In genomic region chr1:166284390-166284789, GRCm38 (mm10) we compare ENCODE assay signal across 19 mouse cellular contexts. TPM values are rescaled to one million over a fixed set of nuclear protein-coding genes. Genes with fewer than 3 reads are reported as not detected.
DNase-seq lines count a peak whose midpoint lies in the region; ATAC-seq and TF ChIP-seq lines count a peak whose summit lies in the region.
"Had no signal": no experiment of that assay in that cellular context is flagged by ENCODE, and none has a peak within 500 bp of the region (broad histone marks: within the 10 kb centered on the region; RNA-seq: fewer than 3 reads in every experiment).

No protein-coding gene starts in this region.

- no peaks in the 10 kb centered on the region for H3K27me3 ChIP-seq in forebrain, embryonic 13.5 days
- H3K27me3 ChIP-seq in midbrain, embryonic 10.5 days (ENCODE audit: low read depth, poor library complexity, severe bottlenecking) = no peaks in the 10 kb centered on the region
- H3K27me3 ChIP-seq: neural tube, embryonic 15.5 days had no signal

- H3K4me3 ChIP-seq in left cerebral cortex, adult 2 months = no peak overlapping the region
- H3K4me3 ChIP-seq in forebrain, embryonic 13.5 days = no peak overlapping the region
- H3K4me3 ChIP-seq in midbrain, embryonic 10.5 days = no peak overlapping the region
- H3K4me3 ChIP-seq: heart, embryonic 10.5 days; neural tube, embryonic 15.5 days had no signal

- WGBS in forebrain, embryonic 13.5 days = 57% methylated on average over 8 of the region's 8 CpGs
- WGBS in midbrain, embryonic 10.5 days = 70% methylated on average over 8 of the region's 8 CpGs

- no peaks in the 10 kb centered on the region for H3K36me3 ChIP-seq in forebrain, embryonic 13.5 days (ENCODE audit: poor library complexity, severe bottlenecking)
- H3K36me3 ChIP-seq in midbrain, embryonic 10.5 days = peaks cover 47% of the 10 kb centered on the region
- H3K36me3 ChIP-seq: heart, embryonic 10.5 days; neural tube, embryonic 15.5 days had no signal

- H3K4me2 ChIP-seq in forebrain, embryonic 13.5 days = no peak overlapping the region
- H3K4me2 ChIP-seq: neural tube, embryonic 15.5 days had no signal

- no peak for TF ChIP-seq CTCF in left cerebral cortex, adult 2 months (IDR thresholded peaks at IDR 0.05)

- intact Hi-C loops in left cerebral cortex, adult 2 months (cut with DNase I) = no loop called here
- intact Hi-C loops in left cerebral cortex, postnatal 36 days (cut with DNase I) = no loop called here

- ATAC-seq in forebrain, embryonic 13.5 days = no peak
- ATAC-seq: intestine, embryonic 16.5 days had no signal

- DNase-seq in left cerebral cortex, adult 2 months (ENCODE audit: extremely low spot score in 1 of 2, low spot score in 2 of 2) = no peak
- no peak for DNase-seq in left cerebral cortex, postnatal 36 days (ENCODE audit: low spot score in 2 of 2)
- DNase-seq in midbrain, embryonic 10.5 days (ENCODE audit: low spot score) = no peak
- DNase-seq in spleen, adult 12 weeks (ENCODE audit: low spot score) = no peak
- no peak for DNase-seq in gastrocnemius, adult 8-10 months (ENCODE audit: low spot score in 2 of 2)
- DNase-seq in cerebellum, adult 9-10 months = no peak
- DNase-seq: adrenal gland, adult 2 months; cerebellum, adult 18-20 months; heart, postnatal 36 days; retina, postnatal 1 day; spleen, adult 18-20 months; thymus, postnatal 36 days had no signal

- 0 out of 2 replicates have a peak overlapping the region, but pooled peaks have one; percentile 27 for H3K9ac ChIP-seq in forebrain, embryonic 13.5 days
- H3K9ac ChIP-seq: neural tube, embryonic 15.5 days had no signal

- H3K9me3 ChIP-seq in forebrain, embryonic 13.5 days (replicated peaks) = no peaks in the 10 kb centered on the region
- H3K9me3 ChIP-seq in midbrain, embryonic 10.5 days (replicated peaks) = no peaks in the 10 kb centered on the region
- H3K9me3 ChIP-seq: heart, embryonic 10.5 days; neural tube, embryonic 15.5 days had no signal

- peaks cover 79% of the 10 kb centered on the region for H3K4me1 ChIP-seq in forebrain, embryonic 13.5 days
- H3K4me1 ChIP-seq in midbrain, embryonic 10.5 days = peaks cover 83% of the 10 kb centered on the region

- H3K27ac ChIP-seq in left cerebral cortex, adult 2 months = peak overlapping the region; percentile 68
- H3K27ac ChIP-seq in forebrain, embryonic 13.5 days = peak overlapping the region; percentile 45
- H3K27ac ChIP-seq in midbrain, embryonic 10.5 days (replicated peaks) = peak overlapping the region; percentile 91
- H3K27ac ChIP-seq: heart, embryonic 10.5 days; neural tube, embryonic 15.5 days; stomach, postnatal 0 days had no signal

RNA-seq across cellular contexts. Expression of gene Ildr2, which starts 30.5 kb away (rescaled TPM):
- 100 to 1,000 TPM; 111 to 119 TPM for total RNA-seq in left cerebral cortex, adult 2 months (2021)
- total RNA-seq in left cerebral cortex, postnatal 36 days (2021) = 100 to 1,000 TPM; 104 to 110 TPM
- polyA plus RNA-seq in forebrain, embryonic 13.5 days (2015; fragmentation: Nextera tagmentation; extraction: Ambion mirVana) = 4.5 and 5.3 TPM in 2 replicates
- 14.9 and 15.1 TPM in 2 replicates for polyA plus RNA-seq in midbrain, embryonic 10.5 days (2016; fragmentation: Nextera tagmentation; extraction: Ambion mirVana)
- 1 to 10 TPM; 1.3 to 2.0 (median 1.5) TPM for total RNA-seq in gastrocnemius, adult 8-10 months (2022)

RNA-seq across cellular contexts. Expression of gene Mael, which starts 45.8 kb away (rescaled TPM):
- total RNA-seq in left cerebral cortex, adult 2 months (2021) = not detected
- total RNA-seq in left cerebral cortex, postnatal 36 days (2021) = under 1 TPM in 1 of 2 experiments, not detected in 1; 0.52 TPM
- polyA plus RNA-seq in forebrain, embryonic 13.5 days (2015; fragmentation: Nextera tagmentation; extraction: Ambion mirVana) = not detected in 2 replicates
- polyA plus RNA-seq in midbrain, embryonic 10.5 days (2016; fragmentation: Nextera tagmentation; extraction: Ambion mirVana) = 0.10 TPM in 1 of 2 replicates, not detected in the other
- not detected for total RNA-seq in gastrocnemius, adult 8-10 months (2022)
- total RNA-seq: adrenal gland, adult 2 months; heart, postnatal 36 days; monocyte, adult 5-6 weeks had no signal
- polyA plus RNA-seq: adrenal gland, adult 2 months; intestine, embryonic 16.5 days; liver, embryonic 16.5 days; stomach, postnatal 0 days had no signal

Comparison
In these comparisons a context has a peak if more than half of its experiments do, and no peak if none do; other contexts are left out.
1. RNA of gene Ildr2, which starts 30.5 kb away (total RNA-seq): 111 to 119 TPM in left cerebral cortex, adult 2 months and 104 to 110 TPM in left cerebral cortex, postnatal 36 days; 1.3 to 2.0 TPM in gastrocnemius, adult 8-10 months; every median in the first group is over 10 times any median in the second.
2. Peak in every context shown above with its lines, with median percentiles within 50 percentile points of each other: H3K27ac ChIP-seq.